Mouse (Mus musculus) CH12.LX (cell line): ENCODE measurements around the gene Mrpl55.

Source experiments
- BHLHE40 ChIP-seq: IDR thresholded peaks from 2 replicates; pipeline ENCODE4 v1.6.1; 2011; ENCODE audit warnings: mild to moderate bottlenecking, low read depth, low read length, improper control_type of control experiment
- CTCF ChIP-seq, 2 experiments: IDR thresholded peaks in 1 of 2; conservative IDR thresholded peaks in 1 of 2; 2 replicates each; pipeline ENCODE4 v1.5.1; 2011 to 2012; ENCODE audit warnings: low read depth in 2 of 2, low read length in 2 of 2, improper control_type of control experiment in 1 of 2, inconsistent platforms in 1 of 2, mild to moderate bottlenecking in 1 of 2, moderate library complexity in 1 of 2
- EP300 ChIP-seq: IDR thresholded peaks from 2 replicates; pipeline ENCODE4 v1.6.1; 2011; ENCODE audit warnings: low read length, improper control_type of control experiment
- GABPA ChIP-seq: IDR thresholded peaks from 2 replicates; pipeline ENCODE4 v1.6.1; 2012; ENCODE audit warnings: low read depth, low read length, improper control_type of control experiment, inconsistent platforms; ENCODE audit not compliant: insufficient replicate concordance
- IRF4 ChIP-seq: IDR thresholded peaks from 2 replicates; pipeline ENCODE4 v1.6.1; 2014; ENCODE audit warnings: low read depth, mild to moderate bottlenecking, inconsistent platforms, low read length, improper control_type of control experiment
- MEF2A ChIP-seq: IDR thresholded peaks from 2 replicates; pipeline ENCODE4 v1.6.1; 2014; ENCODE audit warnings: low read depth, mild to moderate bottlenecking, inconsistent platforms, low read length, improper control_type of control experiment, borderline replicate concordance
- POLR2A ChIP-seq: IDR thresholded peaks from 2 replicates; pipeline ENCODE4 v1.6.1; 2011; ENCODE audit warnings: low read depth, mild to moderate bottlenecking, improper control_type of control experiment, low read length
- POLR2AphosphoS2 ChIP-seq: IDR thresholded peaks from 2 replicates; pipeline ENCODE4 v1.6.1; 2011; ENCODE audit warnings: low read depth, low read length, improper control_type of control experiment
- RCOR1 ChIP-seq: conservative IDR thresholded peaks from 2 replicates; pipeline ENCODE4 v1.6.1; 2012; ENCODE audit warnings: low read depth, mild to moderate bottlenecking, inconsistent platforms, low read length, improper control_type of control experiment
- TBP ChIP-seq: conservative IDR thresholded peaks from 2 replicates; pipeline ENCODE4 v1.6.1; 2011; ENCODE audit warnings: low read depth, low read length, improper control_type of control experiment
- USF1 ChIP-seq: IDR thresholded peaks from 2 replicates; pipeline ENCODE4 v1.6.1; 2014; ENCODE audit warnings: low read depth, mild to moderate bottlenecking, inconsistent platforms, low read length, improper control_type of control experiment
- USF2 ChIP-seq: conservative IDR thresholded peaks from 2 replicates; pipeline ENCODE4 v1.6.1; 2011; ENCODE audit warnings: low read depth, low read length, improper control_type of control experiment
- ZC3H11A ChIP-seq: IDR thresholded peaks from 2 replicates; pipeline ENCODE4 v1.6.1; 2012; ENCODE audit warnings: low read depth, mild to moderate bottlenecking, inconsistent platforms, low read length, improper control_type of control experiment
- ZMIZ1 ChIP-seq: IDR thresholded peaks from 2 replicates; pipeline ENCODE4 v1.6.1; 2012; ENCODE audit warnings: low read depth, mild to moderate bottlenecking, inconsistent platforms, low read length, improper control_type of control experiment

DNA sequence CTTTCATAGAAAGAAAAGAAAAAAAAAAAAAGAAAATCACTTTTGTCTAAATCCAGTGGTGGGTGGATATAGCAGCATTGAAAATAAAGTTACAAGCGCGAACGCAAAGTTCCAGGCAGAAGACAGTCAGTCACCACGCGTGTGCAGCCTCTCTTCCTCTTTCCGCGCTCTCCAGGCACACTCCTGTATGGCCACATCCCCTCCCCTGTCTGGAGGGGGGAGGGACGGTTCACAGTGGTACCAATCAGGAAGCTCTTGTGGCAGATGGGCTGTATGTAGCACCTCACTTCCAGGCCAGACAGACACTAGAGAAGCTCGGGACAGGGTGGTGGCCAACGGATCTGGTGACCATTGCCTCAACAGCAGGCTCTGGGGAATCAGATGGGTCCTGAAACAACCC, 45.8 kb downstream of the Mrpl55 start:
- TF ChIP-seq RCOR1 (no peak), CTCF (conservative IDR thresholded peaks at IDR 0.05 in 1 of 2, IDR thresholded peaks at IDR 0.05 in 1 of 2; ENCODE audit: low read depth in 2 of 2, low read length in 2 of 2) (no peak), POLR2A (no peak), POLR2AphosphoS2 (no peak), GABPA (no peak), BHLHE40 (peak; percentile 39; the same call in 1 of the 2 replicates), ZMIZ1 (no peak), EP300 (no peak), USF1 (no peak), USF2 (no peak), IRF4 (no peak), MEF2A (no peak), TBP (no peak), ZC3H11A (no peak)
